In the genomic region with DNA sequence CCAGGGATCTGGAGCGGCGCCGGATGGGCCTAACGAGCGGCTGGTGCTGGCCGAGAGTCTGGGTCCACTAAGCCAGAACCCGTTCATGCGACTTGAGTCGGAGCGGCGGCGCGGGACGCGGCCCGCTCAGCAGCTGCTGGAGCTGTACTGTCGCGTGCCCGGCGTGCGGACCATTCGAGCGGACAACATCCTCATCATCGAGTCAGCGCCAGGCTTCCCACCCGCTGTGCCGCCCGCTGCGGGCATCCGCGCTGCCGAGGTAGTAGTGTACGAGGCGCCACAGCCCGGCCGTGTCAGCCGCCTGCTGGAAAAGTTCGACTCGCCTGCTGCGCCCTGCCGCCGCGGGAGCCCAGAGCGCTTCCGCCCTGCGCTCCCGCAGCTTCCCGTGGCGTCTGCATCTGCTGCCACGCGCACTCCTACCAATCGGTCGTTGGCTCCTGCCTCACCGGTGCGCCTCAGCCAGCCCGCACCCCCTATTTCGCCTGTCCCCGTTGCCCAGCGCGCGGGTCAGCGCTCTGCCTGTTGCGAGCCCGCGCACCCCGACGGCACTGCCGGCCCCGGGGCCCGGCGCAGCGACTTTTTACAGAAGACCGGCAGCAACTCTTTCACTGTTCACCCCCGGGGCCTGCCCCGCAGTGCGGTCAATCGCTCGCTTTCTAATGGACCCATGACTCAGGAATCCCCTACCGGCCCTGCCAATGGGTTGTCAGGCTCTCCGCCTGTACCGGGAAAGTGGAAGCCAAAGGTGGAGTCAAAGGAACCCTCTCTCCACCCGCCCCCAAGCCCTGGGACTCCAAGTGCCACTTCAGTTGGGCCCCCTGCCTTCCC, we compare ENCODE assay signal across 8 mouse cellular contexts. TPM values are rescaled to one million over a fixed set of nuclear protein-coding genes. Genes with fewer than 3 reads are reported as not detected.
DNase-seq lines count a peak whose midpoint lies in the region; ATAC-seq and TF ChIP-seq lines count a peak whose summit lies in the region.

No protein-coding gene starts in this region.

- peak overlapping the region; percentile 63 for H3K9ac ChIP-seq in liver, embryonic 11.5 days (ENCODE audit: low read depth, low read length)
- H3K9ac ChIP-seq in neural tube, embryonic 14.5 days (replicated peaks; ENCODE audit: low read depth, low read length): peak overlapping the region; percentile 68

- H3K4me3 ChIP-seq in E14TG2a.4 (replicated peaks; ENCODE audit: low read length): peak overlapping the region; percentile 95
- peak overlapping the region; percentile 75 for H3K4me3 ChIP-seq in liver, embryonic 11.5 days (ENCODE audit: low read depth, low read length)
- peak overlapping the region; percentile 71 for H3K4me3 ChIP-seq in neural tube, embryonic 14.5 days (ENCODE audit: low read depth, low read length)

- TF ChIP-seq CTCF in E14TG2a.4 (conservative IDR thresholded peaks at IDR 0.05; ENCODE audit: low read length): no peak

- ATAC-seq in liver, embryonic 11.5 days (replicated peaks; ENCODE audit: low FRiP score): peak; percentile 18; the same call in 1 of the 2 replicates
- peak; percentile 23; the same call in 1 of the 2 replicates for ATAC-seq in neural tube, embryonic 14.5 days (ENCODE audit: low read depth)

- under 1% methylated on average over 81 of the region's 82 CpGs for whole genome bisulfite sequencing in liver, embryonic 11.5 days
- under 1% methylated on average over 82 of the region's 82 CpGs for WGBS in neural tube, embryonic 14.5 days

- DNase-seq in adrenal gland, adult 2 months: peak; percentile 70
- no peak for DNase-seq in adrenal gland, adult 8-10 months
- peak; percentile 86 to 88 for DNase-seq in cerebellum, postnatal 25 days
- peak; percentile 36 for DNase-seq in heart, postnatal 4 days
- no peak for DNase-seq in liver, embryonic 11.5 days (ENCODE audit: low spot score)
- no peak for DNase-seq in layer of hippocampus, postnatal 25 days (ENCODE audit: extremely low spot score in 1 of 2, low spot score in 1 of 2)

- peak overlapping the region; percentile 69 for H3K4me2 ChIP-seq in liver, embryonic 11.5 days
- H3K4me2 ChIP-seq in neural tube, embryonic 14.5 days (ENCODE audit: low read depth, low read length): peak overlapping the region; percentile 99

- H3K4me1 ChIP-seq in E14TG2a.4 (replicated peaks; ENCODE audit: low read depth, low read length): peaks cover 62% of the 10 kb centered on the region
- H3K4me1 ChIP-seq in liver, embryonic 11.5 days (replicated peaks; ENCODE audit: control insufficient read depth, insufficient read depth, low read length): peaks cover 32% of the 10 kb centered on the region
- H3K4me1 ChIP-seq in neural tube, embryonic 14.5 days (ENCODE audit: control insufficient read depth, insufficient read depth, low read length): peaks cover 50% of the 10 kb centered on the region

- peak overlapping the region; percentile 39; the same call in 1 of the 2 replicates for H3K27ac ChIP-seq in liver, embryonic 11.5 days (ENCODE audit: low read depth, low read length)
- peak overlapping the region; percentile 68 for H3K27ac ChIP-seq in neural tube, embryonic 14.5 days (ENCODE audit: low read depth, low read length)

- H3K9me3 ChIP-seq in E14TG2a.4 (ENCODE audit: low read length): no peaks in the 10 kb centered on the region
- H3K9me3 ChIP-seq in liver, embryonic 11.5 days (ENCODE audit: control insufficient read depth, low read length): no peaks in the 10 kb centered on the region
- no peaks in the 10 kb centered on the region for H3K9me3 ChIP-seq in neural tube, embryonic 14.5 days (ENCODE audit: control insufficient read depth, low read length)

- peaks cover 10% of the 10 kb centered on the region for H3K27me3 ChIP-seq in E14TG2a.4 (ENCODE audit: insufficient read depth, low read length)
- peaks cover 3% of the 10 kb centered on the region; the same call in 1 of the 2 replicates for H3K27me3 ChIP-seq in liver, embryonic 11.5 days (replicated peaks; ENCODE audit: control insufficient read depth, insufficient read depth, low read length)
- H3K27me3 ChIP-seq in neural tube, embryonic 14.5 days (ENCODE audit: control insufficient read depth, insufficient read depth, low read length): no peaks in the 10 kb centered on the region

- H3K36me3 ChIP-seq in E14TG2a.4 (ENCODE audit: insufficient read depth, low read length): peaks cover 45% of the 10 kb centered on the region
- no peaks in the 10 kb centered on the region for H3K36me3 ChIP-seq in liver, embryonic 11.5 days (ENCODE audit: control insufficient read depth, insufficient read depth, low read length)
- no peaks in the 10 kb centered on the region for H3K36me3 ChIP-seq in neural tube, embryonic 14.5 days (ENCODE audit: control insufficient read depth, insufficient read depth, low read length)

RNA-seq across cellular contexts. Expression of gene Tprn, which starts 0.6 kb away (rescaled TPM):
- total RNA-seq in adrenal gland, adult 2 months (2021): 10 to 100 TPM in 1 of 2 experiments, 1 to 10 TPM in 1; 10.0 to 13.1 TPM
- polyA plus RNA-seq in adrenal gland, adult 2 months (2012; rRNA removed): 13.6 and 14.6 TPM in 2 replicates
- 10 to 100 TPM; 10.3 to 14.5 (median 11.1) TPM for total RNA-seq in adrenal gland, adult 8-10 months (2022)
- 1 to 10 TPM; 4.9 to 5.7 TPM for total RNA-seq in heart, postnatal 4 days (2021)
- 9.6 and 10.3 TPM in 2 replicates for polyA plus RNA-seq in liver, embryonic 11.5 days (2014; fragmentation: Nextera tagmentation; extraction: Ambion mirVana)
- polyA plus RNA-seq in neural tube, embryonic 14.5 days (2014; fragmentation: Nextera tagmentation; extraction: Ambion mirVana): 11.5 and 12.3 TPM in 2 replicates
- 10 to 100 TPM; 27.0 to 29.4 TPM for total RNA-seq in layer of hippocampus, postnatal 25 days (2021)

RNA-seq across cellular contexts. Expression of gene Tmem203, which starts 7.8 kb away (rescaled TPM):
- 10 to 100 TPM; 23.9 to 32.0 TPM for total RNA-seq in adrenal gland, adult 2 months (2021)
- polyA plus RNA-seq in adrenal gland, adult 2 months (2012; rRNA removed): 114 and 116 TPM in 2 replicates
- total RNA-seq in adrenal gland, adult 8-10 months (2022): 10 to 100 TPM; 28.4 to 43.0 (median 31.5) TPM
- total RNA-seq in heart, postnatal 4 days (2021): 10 to 100 TPM; 16.9 to 18.1 TPM
- polyA plus RNA-seq in liver, embryonic 11.5 days (2014; fragmentation: Nextera tagmentation; extraction: Ambion mirVana): 14.4 and 15.2 TPM in 2 replicates
- 11.0 and 11.2 TPM in 2 replicates for polyA plus RNA-seq in neural tube, embryonic 14.5 days (2014; fragmentation: Nextera tagmentation; extraction: Ambion mirVana)
- total RNA-seq in layer of hippocampus, postnatal 25 days (2021): 10 to 100 TPM; 38.1 to 40.5 TPM

RNA-seq across cellular contexts. Expression of gene Ssna1, which starts 9.2 kb away (rescaled TPM):
- 10 to 100 TPM; 37.6 to 46.1 TPM for total RNA-seq in adrenal gland, adult 2 months (2021)
- 55.2 and 62.1 TPM in 2 replicates for polyA plus RNA-seq in adrenal gland, adult 2 months (2012; rRNA removed)
- 10 to 100 TPM; 44.4 to 48.7 (median 47.0) TPM for total RNA-seq in adrenal gland, adult 8-10 months (2022)
- total RNA-seq in heart, postnatal 4 days (2021): 10 to 100 TPM; 60.0 to 62.0 TPM
- 233 and 237 TPM in 2 replicates for polyA plus RNA-seq in liver, embryonic 11.5 days (2014; fragmentation: Nextera tagmentation; extraction: Ambion mirVana)
- polyA plus RNA-seq in neural tube, embryonic 14.5 days (2014; fragmentation: Nextera tagmentation; extraction: Ambion mirVana): 177 and 182 TPM in 2 replicates
- total RNA-seq in layer of hippocampus, postnatal 25 days (2021): 10 to 100 TPM; 69.2 to 71.6 TPM

RNA-seq across cellular contexts. Expression of gene Anapc2, which starts 9.3 kb away (rescaled TPM):
- total RNA-seq in adrenal gland, adult 2 months (2021): 10 to 100 TPM; 78.8 to 82.7 TPM
- polyA plus RNA-seq in adrenal gland, adult 2 months (2012; rRNA removed): 93.1 and 110 TPM in 2 replicates
- total RNA-seq in adrenal gland, adult 8-10 months (2022): 100 to 1,000 TPM in 3 of 4 experiments, 10 to 100 TPM in 1; 94.6 to 118 (median 102) TPM
- 10 to 100 TPM; 49.7 to 53.1 TPM for total RNA-seq in heart, postnatal 4 days (2021)
- 74.7 and 77.6 TPM in 2 replicates for polyA plus RNA-seq in liver, embryonic 11.5 days (2014; fragmentation: Nextera tagmentation; extraction: Ambion mirVana)
- 110 and 116 TPM in 2 replicates for polyA plus RNA-seq in neural tube, embryonic 14.5 days (2014; fragmentation: Nextera tagmentation; extraction: Ambion mirVana)
- 10 to 100 TPM; 85.1 to 86.5 TPM for total RNA-seq in layer of hippocampus, postnatal 25 days (2021)

RNA-seq across cellular contexts. Expression of gene AL732309.1, which starts 16.3 kb away (rescaled TPM):
- total RNA-seq in adrenal gland, adult 2 months (2021): 1 to 10 TPM; 3.1 to 3.2 TPM
- 21.7 and 22.6 TPM in 2 replicates for polyA plus RNA-seq in adrenal gland, adult 2 months (2012; rRNA removed)
- 1 to 10 TPM; 2.2 to 8.9 (median 6.1) TPM for total RNA-seq in adrenal gland, adult 8-10 months (2022)
- 1 to 10 TPM; 1.3 to 1.8 TPM for total RNA-seq in heart, postnatal 4 days (2021)
- 6.3 and 6.8 TPM in 2 replicates for polyA plus RNA-seq in liver, embryonic 11.5 days (2014; fragmentation: Nextera tagmentation; extraction: Ambion mirVana)
- polyA plus RNA-seq in neural tube, embryonic 14.5 days (2014; fragmentation: Nextera tagmentation; extraction: Ambion mirVana): 5.0 and 7.1 TPM in 2 replicates
- 1 to 10 TPM; 3.3 to 5.2 TPM for total RNA-seq in layer of hippocampus, postnatal 25 days (2021)

Comparison
In these comparisons a context has a peak if more than half of its experiments do, and no peak if none do; other contexts are left out.
1. DNase-seq: peak in adrenal gland, adult 2 months (single experiment), cerebellum, postnatal 25 days (2 of 2) and heart, postnatal 4 days (single experiment); none in adrenal gland, adult 8-10 months (single experiment), liver, embryonic 11.5 days (single experiment) and layer of hippocampus, postnatal 25 days (0 of 2).
2. Peak in every context shown above with its lines, with median percentiles within 50 percentile points of each other: H3K4me3 ChIP-seq.